Mouse (Mus musculus): ENCODE measurements around the gene Mei4. TPM values are rescaled to one million over a fixed set of nuclear protein-coding genes. Genes with fewer than 3 reads are reported as not detected.

Gene Mei4
- polyA plus RNA-seq, 1 experiment from 2014 or later: 0.48 TPM

DNA sequence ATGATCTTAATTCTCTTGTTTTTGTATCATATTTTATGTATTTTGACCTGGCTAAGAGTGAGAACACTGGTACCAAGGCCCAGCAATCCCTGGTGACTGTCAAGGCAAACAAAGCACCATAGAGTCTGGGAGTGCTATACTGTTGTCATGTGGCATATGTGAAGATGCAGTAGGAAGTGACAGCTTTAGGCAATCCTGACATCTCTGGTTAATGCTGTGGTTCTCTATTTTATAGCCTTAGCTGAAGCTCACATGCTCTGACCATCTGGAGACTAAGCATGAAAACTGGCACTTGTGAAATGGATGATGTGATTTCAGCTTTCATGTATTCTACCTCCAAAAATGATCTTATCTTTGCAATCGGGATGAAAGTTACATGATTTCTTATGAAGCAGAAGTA is 103.3 kb downstream of the Mei4 start:
- Histone ChIP-seq H3K4me1 (no peaks in the 10 kb centered on the region), H3K36me3 (no peaks in the 10 kb centered on the region), H3K27me3 (no peaks in the 10 kb centered on the region), H3K4me2 (replicated peaks) (no peak overlapping the region), H3K4me3 (no peak overlapping the region), H3K9me3 (replicated peaks) (no peaks in the 10 kb centered on the region), H3K27ac (no peak overlapping the region), H3K9ac (no peak overlapping the region)
- no peak for ATAC-seq (ENCODE audit: low FRiP score)
- WGBS: 95% methylated on average over 1 of the region's 1 CpGs

DNA sequence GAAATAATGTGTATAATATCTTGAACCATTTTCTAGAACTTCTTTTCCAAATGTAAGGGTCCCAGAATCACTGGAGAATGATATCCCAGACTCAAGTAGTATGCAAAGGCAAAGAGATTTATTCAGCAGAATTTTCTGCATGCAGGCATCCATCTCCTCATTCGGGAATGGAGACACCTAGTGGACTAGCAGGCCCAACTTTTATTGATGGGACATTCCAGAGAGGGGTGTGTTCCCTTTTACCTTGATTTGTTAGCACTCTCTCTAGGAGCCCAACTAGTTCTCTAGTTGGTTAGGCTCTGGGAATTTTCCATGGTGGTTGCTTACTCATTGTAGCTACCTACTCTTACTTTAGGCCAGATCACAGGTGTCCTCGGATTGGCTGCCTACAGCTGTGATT is 105.5 kb downstream of the Mei4 start:
- no peaks in the 10 kb centered on the region for H3K27me3 ChIP-seq
- H3K4me2 ChIP-seq (replicated peaks): no peak overlapping the region
- H3K9ac ChIP-seq: no peak overlapping the region
- no peaks in the 10 kb centered on the region for H3K36me3 ChIP-seq
- H3K9me3 ChIP-seq (replicated peaks): no peaks in the 10 kb centered on the region
- no peak overlapping the region for H3K4me3 ChIP-seq
- H3K27ac ChIP-seq: no peak overlapping the region
- no peaks in the 10 kb centered on the region for H3K4me1 ChIP-seq
- WGBS: 64% methylated on average over 2 of the region's 2 CpGs
- no peak for ATAC-seq (ENCODE audit: low FRiP score)

DNA sequence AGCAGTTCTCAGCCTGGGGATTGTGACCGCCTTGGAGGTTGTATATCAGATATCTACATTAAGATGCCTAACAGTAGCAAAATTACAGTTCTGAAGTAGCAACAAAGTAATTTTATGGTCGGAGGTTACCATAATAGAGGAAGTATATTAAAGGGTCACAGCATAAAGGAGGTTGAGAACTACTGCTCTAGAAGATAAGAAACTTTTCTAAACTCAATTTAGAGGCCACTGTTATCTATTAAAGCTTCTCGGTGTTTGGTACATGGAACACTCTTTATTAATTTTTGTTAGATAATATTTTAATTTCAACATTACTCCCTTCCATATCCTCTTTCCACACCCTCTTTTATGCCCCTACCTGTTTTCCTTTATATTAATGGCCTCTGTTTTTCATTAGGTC is 119.0 kb downstream of the Mei4 start:
- WGBS: 93% methylated on average over 3 of the region's 3 CpGs
- no peaks in the 10 kb centered on the region for H3K36me3 ChIP-seq
- no peak overlapping the region for H3K9ac ChIP-seq
- no peaks in the 10 kb centered on the region for H3K27me3 ChIP-seq
- H3K27ac ChIP-seq: no peak overlapping the region
- no peak for ATAC-seq (ENCODE audit: low FRiP score)
- H3K9me3 ChIP-seq (replicated peaks): no peaks in the 10 kb centered on the region
- no peak overlapping the region for H3K4me3 ChIP-seq
- H3K4me2 ChIP-seq (replicated peaks): no peak overlapping the region
- no peaks in the 10 kb centered on the region for H3K4me1 ChIP-seq

GRCm38 (mm10) chr9:82012991-82013390 is 149.5 kb downstream of the Mei4 start:
- no peaks in the 10 kb centered on the region for H3K36me3 ChIP-seq
- H3K4me1 ChIP-seq: no peaks in the 10 kb centered on the region
- ATAC-seq (ENCODE audit: low FRiP score): no peak
- 74% methylated on average over 3 of the region's 3 CpGs for WGBS
- no peak overlapping the region for H3K9ac ChIP-seq
- H3K4me2 ChIP-seq (replicated peaks): no peak overlapping the region
- H3K27ac ChIP-seq: no peak overlapping the region
- no peak overlapping the region for H3K4me3 ChIP-seq
- no peaks in the 10 kb centered on the region for H3K9me3 ChIP-seq (replicated peaks)
- no peaks in the 10 kb centered on the region for H3K27me3 ChIP-seq

DNA sequence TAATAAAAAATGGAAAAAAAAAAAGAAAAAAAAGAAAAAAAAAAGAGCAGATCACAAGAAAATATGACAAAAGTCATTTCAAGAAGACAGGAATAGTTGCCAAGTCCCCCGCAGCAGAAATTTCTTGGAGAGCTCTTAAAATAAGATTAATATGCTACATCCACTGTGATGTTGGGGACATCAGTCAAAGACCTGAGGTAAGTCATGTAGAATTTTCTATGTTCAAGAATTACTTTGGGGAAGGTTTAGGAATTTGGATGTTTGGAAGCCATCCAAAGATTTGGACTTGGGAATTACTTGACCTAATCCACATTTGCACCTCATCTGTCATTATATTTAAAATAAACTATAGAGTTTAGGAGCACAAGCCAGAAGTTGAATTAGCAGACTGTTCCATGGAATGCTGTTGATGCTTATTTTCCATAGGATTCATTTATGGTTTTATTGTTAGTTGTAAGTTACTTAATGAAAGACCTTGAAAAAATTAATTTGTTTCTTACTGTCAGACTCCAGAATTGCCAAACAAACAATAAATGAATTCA is 179.1 kb downstream of the Mei4 start:
- no peak for ATAC-seq (ENCODE audit: low FRiP score)
- no peak overlapping the region for H3K4me2 ChIP-seq (replicated peaks)
- 96% methylated on average over 1 of the region's 1 CpGs for WGBS
- H3K9me3 ChIP-seq (replicated peaks): no peaks in the 10 kb centered on the region
- H3K4me1 ChIP-seq: no peaks in the 10 kb centered on the region
- H3K27me3 ChIP-seq: no peaks in the 10 kb centered on the region
- H3K4me3 ChIP-seq: no peak overlapping the region
- no peak overlapping the region for H3K27ac ChIP-seq
- no peak overlapping the region for H3K9ac ChIP-seq
- no peaks in the 10 kb centered on the region for H3K36me3 ChIP-seq

DNA sequence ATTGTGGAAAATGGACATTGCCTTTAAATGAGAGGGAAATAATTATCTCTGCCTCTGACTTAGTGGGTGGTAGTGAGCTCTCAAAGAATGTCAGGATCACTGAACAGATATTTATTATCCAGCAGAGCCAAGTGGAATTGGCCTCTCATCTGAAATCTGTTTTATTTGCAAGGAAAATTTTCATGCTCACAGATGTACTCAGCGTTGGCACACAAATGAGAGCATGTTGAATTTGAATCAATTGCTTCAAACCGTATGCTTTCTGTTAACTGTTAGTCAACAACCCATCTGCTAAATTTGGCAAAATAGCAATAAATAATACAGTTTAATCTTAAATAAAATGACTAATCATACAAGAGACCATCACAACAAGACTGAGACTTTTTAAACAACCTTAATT is 181.0 kb downstream of the Mei4 start:
- Histone ChIP-seq H3K9me3 (replicated peaks) (no peaks in the 10 kb centered on the region), H3K9ac (no peak overlapping the region), H3K4me3 (no peak overlapping the region), H3K27ac (no peak overlapping the region), H3K4me2 (replicated peaks) (no peak overlapping the region), H3K4me1 (no peaks in the 10 kb centered on the region), H3K36me3 (no peaks in the 10 kb centered on the region), H3K27me3 (no peaks in the 10 kb centered on the region)
- 83% methylated on average over 2 of the region's 2 CpGs for WGBS
- no peak for ATAC-seq (ENCODE audit: low FRiP score)

DNA sequence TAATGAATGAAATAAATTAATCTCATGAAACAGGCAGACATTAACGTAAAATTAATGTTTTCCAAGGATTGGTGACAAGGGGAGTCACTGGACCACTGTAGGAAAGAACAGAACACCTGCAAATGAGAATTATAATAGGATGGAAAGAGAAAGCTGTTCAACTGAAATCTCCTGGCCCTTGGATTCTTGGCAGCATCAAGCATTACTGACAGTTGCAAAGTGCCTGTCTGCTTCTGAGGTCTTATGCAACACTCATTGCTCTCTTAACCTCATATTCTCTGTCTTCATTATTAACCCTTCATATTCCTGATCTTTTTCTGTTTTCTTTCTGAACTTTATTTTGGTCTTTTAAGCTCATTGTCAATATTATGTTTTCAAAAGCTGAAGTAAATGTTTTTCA is 210.4 kb downstream of the Mei4 start:
- 75% methylated on average over 1 of the region's 1 CpGs for WGBS
- ATAC-seq (ENCODE audit: low FRiP score): no peak
- no peaks in the 10 kb centered on the region for H3K4me1 ChIP-seq

DNA sequence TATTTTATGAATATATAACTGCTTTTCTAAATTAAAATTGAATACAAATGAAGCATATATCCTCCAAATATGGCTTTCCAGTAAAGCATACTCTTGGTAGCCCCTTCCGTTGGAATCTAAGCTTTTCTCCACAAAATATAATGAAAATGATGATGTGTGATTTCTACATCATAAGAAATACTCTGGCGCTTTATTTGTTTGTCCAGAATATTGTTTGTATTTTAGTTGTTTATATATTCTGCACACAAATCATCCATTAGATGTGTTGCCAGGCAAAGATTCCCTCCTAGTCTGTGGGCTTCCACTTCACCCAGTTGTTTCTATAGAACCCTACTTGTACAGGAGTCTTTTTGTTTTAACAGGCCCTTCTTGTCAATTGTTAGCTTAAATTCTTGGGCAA is 211.8 kb downstream of the Mei4 start:
- H3K9me3 ChIP-seq (replicated peaks): no peaks in the 10 kb centered on the region
- no peak overlapping the region for H3K9ac ChIP-seq
- no peak overlapping the region for H3K4me3 ChIP-seq
- H3K4me2 ChIP-seq (replicated peaks): no peak overlapping the region
- H3K4me1 ChIP-seq: no peaks in the 10 kb centered on the region
- no peak for ATAC-seq (ENCODE audit: low FRiP score)
- 97% methylated on average over 2 of the region's 2 CpGs for WGBS
- no peaks in the 10 kb centered on the region for H3K36me3 ChIP-seq
- H3K27me3 ChIP-seq: no peaks in the 10 kb centered on the region
- no peak overlapping the region for H3K27ac ChIP-seq

More for the DNA sequence above, 210.4 kb downstream of the Mei4 start:
- Histone ChIP-seq H3K27ac (no peak overlapping the region), H3K4me3 (no peak overlapping the region), H3K9me3 (replicated peaks) (no peaks in the 10 kb centered on the region), H3K9ac (no peak overlapping the region), H3K27me3 (no peaks in the 10 kb centered on the region), H3K36me3 (no peaks in the 10 kb centered on the region), H3K4me2 (replicated peaks) (no peak overlapping the region)

DNA sequence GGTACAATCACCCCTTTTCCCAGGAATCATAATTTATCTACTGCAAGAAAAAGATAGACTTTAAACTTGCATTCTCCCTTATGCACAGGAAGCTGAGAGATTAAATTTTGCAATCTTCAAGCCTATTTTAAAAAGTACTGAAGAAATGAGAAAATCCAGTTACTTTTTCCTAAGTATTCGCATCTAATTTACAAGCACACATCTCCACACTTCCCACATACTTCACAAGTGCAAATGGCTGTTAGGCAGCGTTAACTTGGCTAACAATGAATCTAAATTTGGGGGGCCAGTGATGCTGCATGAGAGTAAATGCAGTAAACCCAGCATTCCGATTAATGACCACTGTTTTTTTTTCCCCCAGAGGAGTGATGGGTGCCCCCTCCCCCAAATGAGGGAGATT is 232.9 kb downstream of the Mei4 start:
- no peaks in the 10 kb centered on the region for H3K9me3 ChIP-seq (replicated peaks)
- H3K9ac ChIP-seq: no peak overlapping the region
- H3K4me3 ChIP-seq: no peak overlapping the region
- H3K36me3 ChIP-seq: no peaks in the 10 kb centered on the region
- no peaks in the 10 kb centered on the region for H3K27me3 ChIP-seq
- no peak overlapping the region for H3K27ac ChIP-seq
- no peak for ATAC-seq (ENCODE audit: low FRiP score)
- H3K4me1 ChIP-seq: no peaks in the 10 kb centered on the region
- H3K4me2 ChIP-seq (replicated peaks): no peak overlapping the region
- WGBS: 80% methylated on average over 3 of the region's 3 CpGs

DNA sequence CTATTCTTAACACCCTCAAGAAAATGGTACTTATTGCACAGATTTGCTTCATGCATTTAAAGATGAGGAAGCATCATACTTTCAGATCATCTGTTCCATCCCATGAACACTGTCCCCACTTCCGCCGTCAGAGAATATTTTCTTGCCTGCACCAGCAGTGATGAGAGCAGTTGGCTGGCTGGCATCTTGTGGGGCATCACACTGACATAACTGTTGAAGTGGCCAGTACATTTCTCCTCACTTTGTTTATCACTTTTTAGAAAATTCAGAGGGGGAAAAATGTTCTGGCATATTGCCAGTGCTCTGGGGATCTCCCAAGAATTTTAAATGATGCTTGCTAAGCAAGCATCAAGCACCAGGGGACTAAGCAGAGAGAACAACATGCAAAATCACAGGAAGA is 251.4 kb downstream of the Mei4 start:
- no peaks in the 10 kb centered on the region for H3K27me3 ChIP-seq
- H3K27ac ChIP-seq: no peak overlapping the region
- H3K4me3 ChIP-seq: no peak overlapping the region
- ATAC-seq (ENCODE audit: low FRiP score): no peak
- 75% methylated on average over 2 of the region's 2 CpGs for WGBS
- H3K36me3 ChIP-seq: no peaks in the 10 kb centered on the region
- H3K9me3 ChIP-seq (replicated peaks): no peaks in the 10 kb centered on the region
- no peak overlapping the region for H3K9ac ChIP-seq
- H3K4me2 ChIP-seq (replicated peaks): no peak overlapping the region
- no peaks in the 10 kb centered on the region for H3K4me1 ChIP-seq

DNA sequence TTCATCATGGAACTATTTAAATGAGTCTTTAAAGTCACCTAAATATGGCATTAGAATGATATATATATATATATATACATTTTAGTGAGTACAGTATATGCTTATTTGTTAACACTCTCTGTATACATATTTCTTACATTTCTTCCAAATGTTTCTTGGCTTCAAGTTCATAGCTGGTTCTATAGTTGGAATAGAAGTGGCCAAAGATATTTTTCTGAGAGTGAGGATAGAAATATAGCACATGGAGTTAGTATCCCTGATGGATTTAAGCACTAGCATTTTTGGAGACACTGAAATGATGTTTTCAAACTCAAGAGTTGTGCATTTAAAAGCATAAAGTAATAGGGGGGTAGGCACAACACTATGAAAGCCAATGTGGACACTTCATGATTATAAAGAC is 272.6 kb downstream of the Mei4 start:
- Histone ChIP-seq H3K27ac (no peak overlapping the region), H3K4me1 (no peaks in the 10 kb centered on the region), H3K27me3 (no peaks in the 10 kb centered on the region), H3K36me3 (no peaks in the 10 kb centered on the region), H3K4me2 (replicated peaks) (no peak overlapping the region), H3K9me3 (replicated peaks) (no peaks in the 10 kb centered on the region), H3K4me3 (no peak overlapping the region), H3K9ac (no peak overlapping the region)
- ATAC-seq (ENCODE audit: low FRiP score): no peak

DNA sequence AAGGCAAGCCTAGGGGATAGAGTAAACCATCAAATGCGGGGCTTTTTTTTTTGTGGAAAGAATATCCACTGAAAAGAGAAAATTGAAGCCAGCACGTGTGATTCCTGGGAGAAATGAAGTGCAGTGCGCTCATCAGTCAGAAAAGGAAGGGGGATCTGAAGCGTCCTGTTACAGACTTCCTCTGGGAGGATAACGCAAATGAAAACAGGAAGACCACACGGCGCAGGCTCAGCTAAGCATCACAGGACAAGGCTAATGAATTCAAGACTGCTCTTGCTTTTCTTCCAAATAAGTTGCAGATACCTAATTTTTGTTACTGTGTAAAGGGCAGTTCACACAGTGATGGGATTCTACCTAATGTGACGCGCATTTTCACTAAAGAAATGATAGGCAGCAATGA is 296.7 kb downstream of the Mei4 start:
- Histone ChIP-seq H3K4me1 (no peaks in the 10 kb centered on the region), H3K4me2 (replicated peaks) (no peak overlapping the region), H3K27me3 (no peaks in the 10 kb centered on the region), H3K27ac (no peak overlapping the region), H3K9ac (no peak overlapping the region), H3K4me3 (no peak overlapping the region), H3K36me3 (no peaks in the 10 kb centered on the region), H3K9me3 (replicated peaks) (no peaks in the 10 kb centered on the region)
- 56% methylated on average over 9 of the region's 9 CpGs for WGBS
- ATAC-seq (ENCODE audit: low FRiP score): no peak

DNA sequence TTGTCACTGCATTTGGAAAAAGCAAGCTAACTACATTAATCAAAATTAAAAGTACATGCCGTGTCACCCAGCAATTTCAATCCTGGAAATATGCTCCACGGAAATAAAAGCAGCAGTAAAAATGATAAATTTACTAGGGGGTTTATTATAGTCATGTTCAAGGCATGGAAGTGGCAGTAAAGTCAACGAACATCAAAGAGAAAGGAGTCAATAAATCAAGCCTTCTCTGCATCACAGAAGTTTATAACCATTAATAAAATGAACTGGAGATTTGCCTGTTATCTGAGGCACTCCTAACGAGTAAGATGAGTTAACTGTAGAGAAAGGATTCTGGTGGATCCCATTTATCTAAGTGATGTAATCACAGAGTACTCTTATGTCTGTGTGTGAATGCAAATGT is 298.9 kb downstream of the Mei4 start:
- Histone ChIP-seq H3K27ac (no peak overlapping the region), H3K4me3 (no peak overlapping the region), H3K4me2 (replicated peaks) (no peak overlapping the region), H3K9ac (no peak overlapping the region), H3K36me3 (no peaks in the 10 kb centered on the region), H3K9me3 (replicated peaks) (no peaks in the 10 kb centered on the region), H3K4me1 (no peaks in the 10 kb centered on the region), H3K27me3 (no peaks in the 10 kb centered on the region)
- no peak for ATAC-seq (ENCODE audit: low FRiP score)
- 70% methylated on average over 4 of the region's 4 CpGs for WGBS

DNA sequence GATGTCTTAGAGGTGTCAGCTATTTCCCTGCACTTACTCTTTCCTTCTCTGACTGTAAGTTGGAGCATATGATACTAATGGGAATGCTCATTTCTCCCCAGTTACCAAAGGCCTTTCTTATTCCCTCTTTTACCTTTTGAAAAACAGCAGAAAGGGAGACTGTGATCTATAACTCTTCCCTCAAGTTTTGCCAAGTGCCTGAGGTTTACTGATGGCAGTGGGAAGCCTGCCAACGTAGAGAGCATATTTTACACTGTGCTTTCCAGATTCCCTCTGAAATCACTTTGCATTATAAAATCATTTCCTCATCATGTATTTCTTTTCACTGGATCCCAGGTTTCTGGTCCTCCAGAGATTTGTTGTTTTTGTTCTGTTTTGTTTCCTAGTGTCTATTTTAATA is 354.5 kb downstream of the Mei4 start:
- no peak for ATAC-seq (ENCODE audit: low FRiP score)
- no peaks in the 10 kb centered on the region for H3K36me3 ChIP-seq
- H3K27ac ChIP-seq: no peak overlapping the region
- H3K4me2 ChIP-seq (replicated peaks): no peak overlapping the region
- no peak overlapping the region for H3K9ac ChIP-seq
- no peaks in the 10 kb centered on the region for H3K27me3 ChIP-seq
- WGBS: 43% methylated on average over 1 of the region's 1 CpGs
- no peaks in the 10 kb centered on the region for H3K4me1 ChIP-seq
- no peaks in the 10 kb centered on the region for H3K9me3 ChIP-seq (replicated peaks)
- H3K4me3 ChIP-seq: no peak overlapping the region
